In genomic region chr14:24251326-24251725, GRCm38 (mm10) we compare ENCODE assay signal across 31 mouse cellular contexts. TPM values are rescaled to one million over a fixed set of nuclear protein-coding genes. Genes with fewer than 3 reads are reported as not detected.
A peak's percentile ranks its signal among the peaks of the same experiment; 100 is the strongest.
DNase-seq lines count a peak whose midpoint lies in the region; TF ChIP-seq lines count a peak whose summit lies in the region.
"Had no signal": no experiment of that assay in that cellular context is flagged by ENCODE, and none has a peak within 500 bp of the region (broad histone marks: within the 10 kb centered on the region; RNA-seq: fewer than 3 reads in every experiment).

No protein-coding gene starts in this region.

- no peak for TF ChIP-seq CTCF in kidney, adult 2 months (conservative IDR thresholded peaks at IDR 0.05; ENCODE audit: insufficient read depth, insufficient read length, low read depth, low read length)

- DNase-seq in adrenal gland, postnatal 10 days, result peak; percentile 49
- no peak for DNase-seq in adrenal gland, adult 18-20 months (ENCODE audit: low spot score in 2 of 2)
- peak; percentile 72 for DNase-seq in kidney, adult 2 months
- no peak for DNase-seq in kidney, postnatal 10 days
- DNase-seq in lung, postnatal 36 days, result peak; percentile 12
- no peak for DNase-seq in lung, postnatal 10 days
- DNase-seq in embryonic facial prominence, embryonic 10.5 days (ENCODE audit: low spot score), result no peak
- DNase-seq: B cell, adult 2 months; cerebellum, adult 11 months; cerebellum, adult 8-10 months; cerebellum, postnatal 10 days; cerebellum, postnatal 36 days; embryo, embryonic 11 days; forebrain, postnatal 0 days; gastrocnemius, adult 2 months; gastrocnemius, postnatal 14 days; heart, adult 18-20 months; heart, postnatal 10 days; heart, postnatal 36 days; kidney, adult 18-20 months had no signal

- WGBS in kidney, adult 2 months, result 48% methylated on average over 1 of the region's 1 CpGs
- 82% methylated on average over 1 of the region's 1 CpGs for WGBS in embryonic facial prominence, embryonic 10.5 days

- no peak overlapping the region for H3K4me3 ChIP-seq in kidney, adult 2 months (ENCODE audit: insufficient read depth, low read depth, low read length)
- H3K4me3 ChIP-seq in embryonic facial prominence, embryonic 10.5 days, result no peak overlapping the region
- H3K4me3 ChIP-seq: gastrocnemius, adult 2 months; heart, embryonic 12.5 days; heart, embryonic 15.5 days; hindbrain, embryonic 10.5 days; hindbrain, embryonic 13.5 days; intestine, embryonic 15.5 days had no signal

- H3K4me1 ChIP-seq in kidney, adult 2 months (ENCODE audit: control insufficient read depth, insufficient read depth, low read length), result no peaks in the 10 kb centered on the region
- peaks cover 55% of the 10 kb centered on the region for H3K4me1 ChIP-seq in embryonic facial prominence, embryonic 10.5 days

- no peaks in the 10 kb centered on the region for H3K9me3 ChIP-seq in embryonic facial prominence, embryonic 10.5 days
- H3K9me3 ChIP-seq: heart, embryonic 12.5 days; heart, embryonic 15.5 days; hindbrain, embryonic 13.5 days; intestine, embryonic 15.5 days had no signal

- no peaks in the 10 kb centered on the region for H3K36me3 ChIP-seq in kidney, adult 2 months (ENCODE audit: control insufficient read depth, insufficient read depth, low read length)
- H3K36me3 ChIP-seq in embryonic facial prominence, embryonic 10.5 days (replicated peaks), result no peaks in the 10 kb centered on the region
- H3K36me3 ChIP-seq: heart, embryonic 12.5 days; heart, embryonic 15.5 days; hindbrain, embryonic 10.5 days; hindbrain, embryonic 13.5 days; intestine, embryonic 15.5 days had no signal

- no peak for TF ChIP-seq POLR2A in kidney, adult 2 months (IDR thresholded peaks at IDR 0.05; ENCODE audit: low read depth, low read length)

- H3K27ac ChIP-seq in kidney, adult 2 months (ENCODE audit: insufficient read depth, low read depth, low read length), result no peak overlapping the region
- H3K27ac ChIP-seq in embryonic facial prominence, embryonic 10.5 days (replicated peaks), result no peak overlapping the region
- H3K27ac ChIP-seq: gastrocnemius, adult 2 months; heart, embryonic 15.5 days; hindbrain, embryonic 10.5 days; hindbrain, embryonic 13.5 days; intestine, embryonic 15.5 days had no signal

- no peaks in the 10 kb centered on the region for H3K27me3 ChIP-seq in kidney, adult 2 months (replicated peaks; ENCODE audit: control insufficient read depth, insufficient read depth, low read length)
- H3K27me3 ChIP-seq in embryonic facial prominence, embryonic 10.5 days (replicated peaks; ENCODE audit: low read depth, poor library complexity, severe bottlenecking), result 0 out of 2 replicates have a peak, but pooled peaks cover 9% of the 10 kb centered on the region
- H3K27me3 ChIP-seq: heart, embryonic 12.5 days; heart, embryonic 15.5 days; hindbrain, embryonic 13.5 days; intestine, embryonic 15.5 days had no signal

RNA-seq across cellular contexts. Expression of gene Dlg5, which starts 5.6 kb away (rescaled TPM):
- 10 to 100 TPM; 31.9 to 37.6 TPM for total RNA-seq in adrenal gland, postnatal 10 days (2021)
- total RNA-seq in adrenal gland, adult 18-20 months (2021), result 10 to 100 TPM; 35.7 to 51.6 TPM
- polyA plus RNA-seq in kidney, adult 2 months (2012; rRNA removed), result 31.0 and 37.3 TPM in 2 replicates
- 21.1 and 23.5 TPM in 2 replicates for polyA plus RNA-seq in embryonic facial prominence, embryonic 10.5 days (2016; fragmentation: Nextera tagmentation; extraction: Ambion mirVana)
- total RNA-seq: MEL had no signal

RNA-seq across cellular contexts. Expression of gene E330034G19Rik, which starts 41.7 kb away (rescaled TPM):
- not detected for total RNA-seq in adrenal gland, postnatal 10 days (2021)
- total RNA-seq in adrenal gland, adult 18-20 months (2021), result not detected
- not detected in 2 replicates for polyA plus RNA-seq in kidney, adult 2 months (2012; rRNA removed)
- polyA plus RNA-seq in embryonic facial prominence, embryonic 10.5 days (2016; fragmentation: Nextera tagmentation; extraction: Ambion mirVana), result not detected in 2 replicates
- total RNA-seq: forebrain, postnatal 0 days; gastrocnemius, adult 2 months; gastrocnemius, postnatal 14 days; gastrocnemius, postnatal 4 days; heart, adult 18-20 months; heart, postnatal 10 days; heart, postnatal 36 days; MEL had no signal
- polyA plus RNA-seq: embryonic facial prominence, embryonic 11.5 days; embryonic facial prominence, embryonic 14.5 days; forebrain, embryonic 11.5 days; forebrain, embryonic 14.5 days; heart, embryonic 15.5 days; hindbrain, embryonic 10.5 days; intestine, embryonic 15.5 days had no signal

Comparison
In these comparisons a context has a peak if more than half of its experiments do, and no peak if none do; other contexts are left out.
1. DNase-seq: peak in adrenal gland, postnatal 10 days (single experiment), kidney, adult 2 months (single experiment) and lung, postnatal 36 days (single experiment); none in adrenal gland, adult 18-20 months (0 of 2), kidney, postnatal 10 days (single experiment), lung, postnatal 10 days (single experiment) and embryonic facial prominence, embryonic 10.5 days (single experiment).